Mouse (Mus musculus) C2C12 (cell line): Measurements from ENCODE around the gene Fgd2. TPM values are rescaled to one million over a fixed set of nuclear protein-coding genes. Genes with fewer than 3 reads are reported as not detected.

Experiments
- H3K27me3 ChIP-seq: one replicate; pipeline ENCODE4 v1.6.1; 2011; ENCODE audit not compliant: control insufficient read depth, insufficient read depth, insufficient read length
- H3K36me3 ChIP-seq: one replicate; pipeline ENCODE4 v1.6.1; 2011; ENCODE audit not compliant: control insufficient read depth, insufficient read depth
- H3K4me3 ChIP-seq: one replicate; pipeline ENCODE4 v1.5.1; 2011; ENCODE audit warnings: mild to moderate bottlenecking, control low read depth; ENCODE audit not compliant: poor library complexity, insufficient read depth, severe bottlenecking
- H3K79me2 ChIP-seq: one replicate; pipeline ENCODE4 v1.6.1; 2011; ENCODE audit not compliant: control insufficient read depth, insufficient read depth
- H3K79me3 ChIP-seq: one replicate; pipeline ENCODE4 v1.6.1; 2011; ENCODE audit warnings: low read depth, control low read depth
- H3ac ChIP-seq: one replicate; pipeline ENCODE3; 2011; ENCODE audit warnings: low read depth; ENCODE audit not compliant: control insufficient read depth, insufficient read length
- CEBPB ChIP-seq: IDR thresholded peaks from one replicate; pipeline ENCODE4 v1.6.1; 2011; ENCODE audit warnings: low read depth, mild to moderate bottlenecking, control low read depth, moderate library complexity
- CTCF ChIP-seq: IDR thresholded peaks from one replicate; pipeline ENCODE4 v1.5.1; 2011; ENCODE audit not compliant: control insufficient read depth, insufficient read depth, insufficient read length
- FOSL1 ChIP-seq: IDR thresholded peaks from one replicate; pipeline ENCODE4 v1.8.0; 2011; ENCODE audit warnings: mild to moderate bottlenecking, low read length; ENCODE audit not compliant: poor library complexity, insufficient read depth, severe bottlenecking
- MAX ChIP-seq: IDR thresholded peaks from one replicate; pipeline ENCODE4 v1.6.1; 2011; ENCODE audit warnings: mild to moderate bottlenecking, control low read depth
- MYOD1 ChIP-seq: IDR thresholded peaks from one replicate; pipeline ENCODE4 v1.6.1; 2011; ENCODE audit warnings: low read depth; ENCODE audit not compliant: control insufficient read depth, insufficient read length
- MYOG ChIP-seq: IDR thresholded peaks from one replicate; pipeline ENCODE4 v1.6.1; 2011; ENCODE audit not compliant: control insufficient read depth, insufficient read length; ENCODE audit errors: extremely low read depth
- USF1 ChIP-seq: IDR thresholded peaks from one replicate; pipeline ENCODE4 v1.6.1; 2011; ENCODE audit warnings: low read depth, mild to moderate bottlenecking, control low read depth, moderate library complexity
- polyA plus RNA-seq: library from polyadenylated mRNA; unstranded; fragments of >200 nt; fragmentation: generic; extraction: Trizol; gene quantifications from one replicate; pipeline ENCODE4 v1.2.1, GENCODE M21; 2012; ENCODE audit warnings: missing spikeins

The Fgd2 gene
- polyA plus RNA-seq, 1 experiment, result 0.19 TPM

DNA sequence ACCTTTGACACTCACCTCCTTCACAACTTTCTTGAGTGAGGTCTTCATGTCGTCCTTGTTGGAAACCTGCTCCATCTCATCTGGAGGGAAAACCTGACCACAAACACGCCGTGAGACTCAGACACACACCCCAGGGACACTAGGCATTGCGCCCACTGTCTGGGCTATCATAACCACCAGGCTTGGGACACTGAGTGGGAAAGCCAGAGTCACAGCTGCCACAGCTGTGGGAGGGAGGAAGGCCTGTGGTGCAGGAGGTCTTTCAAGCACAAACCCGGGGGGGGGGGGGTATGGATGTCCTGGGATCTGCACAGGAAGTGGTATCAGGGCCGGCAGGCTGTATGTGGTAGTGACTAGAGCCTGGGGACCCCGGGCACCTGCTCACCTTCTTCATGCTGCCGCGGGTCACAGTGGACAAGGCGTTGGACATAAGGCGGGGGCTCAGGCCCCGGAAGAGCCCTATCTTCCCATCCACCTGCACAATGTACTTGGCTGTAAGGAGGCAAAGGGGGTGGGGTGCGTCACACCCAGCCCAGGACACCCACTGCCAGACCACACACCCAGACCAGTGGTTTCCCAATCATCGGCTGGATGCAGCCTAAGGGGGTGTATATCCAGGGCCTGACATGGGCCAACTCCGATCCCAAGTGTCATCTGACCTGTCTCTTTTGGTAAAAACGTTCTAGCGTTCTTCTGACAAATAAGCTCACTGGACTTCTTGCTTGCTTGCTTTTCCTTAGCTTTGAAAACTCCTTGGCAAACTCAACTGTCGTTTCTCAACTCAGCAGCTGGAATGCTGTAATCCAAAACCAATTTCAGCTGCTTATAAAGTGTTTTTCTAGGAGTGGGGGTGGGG is 20.1 kb upstream of the Fgd2 start:
- H3K36me3 ChIP-seq, result peaks cover 58% of the 10 kb centered on the region
- H3K4me3 ChIP-seq, result no peak overlapping the region

DNA sequence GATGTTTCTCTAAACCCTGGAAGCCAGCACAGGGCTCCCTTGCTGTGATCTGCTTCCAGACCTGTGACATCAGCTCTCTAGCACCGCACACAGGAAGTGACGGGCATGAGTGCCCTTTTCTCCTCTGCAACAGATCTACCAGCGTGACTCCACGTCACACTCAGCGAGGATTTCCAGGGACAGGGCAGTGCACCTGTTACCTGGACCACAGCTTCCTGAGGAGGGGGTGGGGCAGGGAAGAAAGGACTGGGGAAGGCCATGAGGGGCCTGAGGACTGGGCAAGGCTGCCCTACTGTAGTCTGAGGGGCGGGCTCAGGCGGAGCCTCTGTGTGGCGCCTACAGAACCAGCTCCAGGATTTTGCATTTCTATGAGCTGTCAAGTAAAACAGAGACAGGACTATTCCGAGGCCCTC is 19.1 kb upstream of the Fgd2 start:
- TF ChIP-seq FOSL1 (no peak), MYOG (no peak), MAX (no peak), CEBPB (no peak), CTCF (no peak), USF1 (no peak), MYOD1 (peak; percentile 54)
- Histone ChIP-seq H3K4me3 (no peak overlapping the region), H3K27me3 (no peaks in the 10 kb centered on the region), H3K79me3 (peaks cover 26% of the 10 kb centered on the region), H3K36me3 (peaks cover 55% of the 10 kb centered on the region), H3K79me2 (peaks cover 43% of the 10 kb centered on the region), H3ac (no peak overlapping the region)

More for the DNA sequence above, 20.1 kb upstream of the Fgd2 start:
- Histone ChIP-seq H3K27me3 (no peaks in the 10 kb centered on the region), H3K79me3 (peaks cover 18% of the 10 kb centered on the region), H3ac (peak overlapping the region; percentile 21), H3K79me2 (peaks cover 34% of the 10 kb centered on the region)
- TF ChIP-seq CTCF (no peak), MYOD1 (peak; percentile 68), USF1 (no peak), MAX (no peak), FOSL1 (no peak)

DNA sequence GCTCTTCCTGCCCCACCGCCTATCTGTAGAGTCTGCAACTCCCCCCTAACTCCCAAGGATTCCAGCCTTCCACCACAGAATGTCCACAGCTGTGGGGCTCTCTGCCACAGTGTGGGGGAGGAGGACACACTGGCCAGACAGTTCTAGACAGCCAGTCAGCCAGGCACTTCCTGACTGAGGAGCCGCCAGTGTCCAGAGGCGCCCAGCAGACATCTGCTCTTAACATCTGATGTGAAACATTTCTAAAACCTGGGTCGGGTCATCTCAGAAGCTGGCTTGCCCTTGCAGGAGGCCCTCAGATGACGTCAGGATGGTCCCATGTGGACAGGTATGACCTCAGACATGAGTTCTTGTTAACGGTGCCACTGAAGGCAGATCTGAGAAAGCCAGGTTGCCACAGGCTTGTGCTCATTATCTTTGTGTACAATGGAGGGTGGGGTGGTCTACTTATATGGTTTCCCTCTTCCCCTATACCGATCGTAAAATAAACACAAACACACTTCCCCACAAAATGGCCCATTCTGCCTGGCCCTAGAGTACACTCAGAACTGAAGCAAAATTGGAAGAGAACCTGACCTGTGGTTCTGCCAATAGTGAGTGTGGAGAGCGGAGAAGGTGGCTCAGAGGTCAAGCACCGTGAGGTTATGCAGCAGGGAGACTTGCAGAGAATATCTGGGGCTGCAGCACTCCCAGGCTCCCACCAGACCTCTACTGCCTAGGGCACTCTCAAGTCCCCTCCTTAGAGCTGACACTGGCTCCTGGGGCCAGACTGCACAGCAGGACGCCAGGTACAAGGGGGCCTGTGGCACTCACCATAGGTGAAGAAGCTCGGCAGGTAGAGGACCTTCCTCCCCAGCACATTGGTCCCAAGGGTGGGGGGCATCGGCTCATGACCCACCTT is 18.5 kb upstream of the Fgd2 start:
- Histone ChIP-seq H3K36me3 (peaks cover 48% of the 10 kb centered on the region), H3K79me2 (peaks cover 50% of the 10 kb centered on the region), H3K79me3 (peaks cover 33% of the 10 kb centered on the region), H3K4me3 (no peak overlapping the region), H3ac (peak overlapping the region; percentile 8), H3K27me3 (no peaks in the 10 kb centered on the region)
- TF ChIP-seq CTCF (no peak), MYOG (no peak), MAX (no peak), FOSL1 (no peak), MYOD1 (no peak), USF1 (no peak), CEBPB (no peak)

DNA sequence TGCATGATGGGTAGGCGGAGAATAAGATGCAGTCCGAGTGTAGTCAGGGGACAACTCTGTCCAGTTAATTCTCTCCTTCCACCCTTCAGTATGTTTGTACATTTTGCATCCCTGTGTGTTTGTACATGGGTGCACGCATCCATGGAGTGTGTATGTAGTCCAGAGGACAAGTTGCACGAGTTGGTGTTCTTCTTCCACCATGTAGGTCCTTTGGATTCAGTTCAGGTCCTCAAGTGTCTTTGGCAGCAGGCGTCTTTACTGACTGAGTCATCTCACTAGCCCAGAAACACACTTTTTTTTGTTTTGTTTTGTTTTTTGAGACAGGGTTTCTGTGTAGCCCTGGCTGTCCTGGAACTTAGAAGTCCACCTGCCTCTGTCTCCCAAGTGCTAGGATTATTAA is 17.5 kb upstream of the Fgd2 start:
- Histone ChIP-seq H3K4me3 (no peak overlapping the region), H3K36me3 (peaks cover 41% of the 10 kb centered on the region), H3K79me2 (peaks cover 53% of the 10 kb centered on the region), H3K79me3 (peaks cover 33% of the 10 kb centered on the region), H3ac (no peak overlapping the region), H3K27me3 (no peaks in the 10 kb centered on the region)
- no peak for TF ChIP-seq FOSL1

DNA sequence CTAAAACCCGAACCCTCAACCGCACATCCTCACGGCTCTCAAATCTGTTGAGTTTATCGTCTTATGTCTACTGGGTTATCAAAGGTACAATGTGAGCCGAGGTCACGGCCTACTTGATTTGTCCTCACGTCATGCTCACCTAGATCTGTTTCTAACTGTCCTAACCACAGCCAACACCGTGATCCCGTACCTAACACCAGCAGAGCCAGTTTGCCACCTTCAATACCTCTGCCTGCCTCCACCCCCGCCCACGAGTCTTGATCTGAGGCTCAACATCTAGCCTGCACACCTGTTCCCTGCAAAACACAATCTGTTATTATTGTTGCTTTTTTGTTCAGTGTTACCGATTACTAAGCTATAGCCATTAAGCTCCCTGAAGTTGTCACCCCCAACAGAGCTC is 15.4 kb upstream of the Fgd2 start:
- peaks cover 31% of the 10 kb centered on the region for H3K36me3 ChIP-seq
- H3K79me2 ChIP-seq, result peaks cover 53% of the 10 kb centered on the region
- H3ac ChIP-seq, result no peak overlapping the region
- H3K4me3 ChIP-seq, result no peak overlapping the region
- H3K79me3 ChIP-seq, result peaks cover 33% of the 10 kb centered on the region
- no peaks in the 10 kb centered on the region for H3K27me3 ChIP-seq
- no peak for TF ChIP-seq MYOD1
